ENCODE assay signal across 47 mouse cellular contexts in genomic region chr11:88977188-88977587, GRCm38 (mm10). TPM values are rescaled to one million over a fixed set of nuclear protein-coding genes. Genes with fewer than 3 reads are reported as not detected.
"Had no signal": no experiment of that assay in that cellular context is flagged by ENCODE, and none has a peak within 500 bp of the region (broad histone marks: within the 10 kb centered on the region; RNA-seq: fewer than 3 reads in every experiment).

No protein-coding gene starts in this region.

- H3K4me3 ChIP-seq: heart, embryonic 13.5 days; heart, embryonic 15.5 days; hindbrain, embryonic 10.5 days; hindbrain, embryonic 12.5 days; hindbrain, embryonic 13.5 days; hindbrain, embryonic 15.5 days; intestine, embryonic 15.5 days; kidney, embryonic 15.5 days; layer of hippocampus, adult 2 months; left cerebral cortex, adult 2 months had no signal

- H3K27ac ChIP-seq: heart, embryonic 13.5 days; heart, embryonic 15.5 days; hindbrain, embryonic 10.5 days; hindbrain, embryonic 12.5 days; hindbrain, embryonic 13.5 days; hindbrain, embryonic 14.5 days; hindbrain, embryonic 15.5 days; hindbrain, postnatal 0 days; intestine, embryonic 15.5 days; kidney, embryonic 15.5 days; kidney, postnatal 0 days; layer of hippocampus, adult 2 months; left cerebral cortex, adult 2 months had no signal

- H3K27me3 ChIP-seq: heart, embryonic 13.5 days; heart, embryonic 15.5 days; hindbrain, embryonic 12.5 days; hindbrain, embryonic 13.5 days; hindbrain, embryonic 15.5 days; intestine, embryonic 15.5 days; kidney, embryonic 15.5 days had no signal

- DNase-seq: heart, postnatal 10 days; heart, postnatal 14 days; heart, postnatal 36 days; heart, postnatal 4 days; kidney, adult 11 months; kidney, adult 18-20 months; kidney, adult 2 months; kidney, adult 8-10 months; kidney, adult 9 months; kidney, postnatal 10 days; kidney, postnatal 14 days; kidney, postnatal 36 days; kidney, postnatal 4 days; layer of hippocampus, adult 9-11 months; layer of hippocampus, postnatal 36 days had no signal

RNA-seq across cellular contexts. Expression of gene Elobl, which starts 10.5 kb away (rescaled TPM):
- total RNA-seq: heart, postnatal 10 days; heart, postnatal 14 days; heart, postnatal 25 days; heart, postnatal 36 days; heart, postnatal 4 days; hematopoietic stem cell, adult 5-6 weeks; hindbrain, postnatal 0 days; layer of hippocampus, adult 18-20 months; layer of hippocampus, adult 2 months; layer of hippocampus, adult 8-10 months; layer of hippocampus, postnatal 10 days; layer of hippocampus, postnatal 14 days; layer of hippocampus, postnatal 25 days; layer of hippocampus, postnatal 36 days; left cerebral cortex, adult 18-20 months; left cerebral cortex, adult 2 months; left cerebral cortex, adult 8-10 months had no signal
- polyA plus RNA-seq: heart, embryonic 13.5 days; heart, embryonic 14.5 days; heart, embryonic 15.5 days; heart, embryonic 16.5 days; heart, postnatal 0 days; hindbrain, embryonic 10.5 days; hindbrain, embryonic 11.5 days; hindbrain, embryonic 12.5 days; hindbrain, embryonic 13.5 days; hindbrain, embryonic 14.5 days; hindbrain, embryonic 15.5 days; hindbrain, embryonic 16.5 days; hindbrain, postnatal 0 days; intestine, embryonic 14.5 days; intestine, embryonic 15.5 days; intestine, embryonic 16.5 days; intestine, postnatal 0 days; kidney, embryonic 14.5 days; kidney, embryonic 15.5 days; kidney, embryonic 16.5 days; kidney, postnatal 0 days had no signal
